Mouse (Mus musculus): Measurements from ENCODE around the gene Epb41l1.

DNA sequence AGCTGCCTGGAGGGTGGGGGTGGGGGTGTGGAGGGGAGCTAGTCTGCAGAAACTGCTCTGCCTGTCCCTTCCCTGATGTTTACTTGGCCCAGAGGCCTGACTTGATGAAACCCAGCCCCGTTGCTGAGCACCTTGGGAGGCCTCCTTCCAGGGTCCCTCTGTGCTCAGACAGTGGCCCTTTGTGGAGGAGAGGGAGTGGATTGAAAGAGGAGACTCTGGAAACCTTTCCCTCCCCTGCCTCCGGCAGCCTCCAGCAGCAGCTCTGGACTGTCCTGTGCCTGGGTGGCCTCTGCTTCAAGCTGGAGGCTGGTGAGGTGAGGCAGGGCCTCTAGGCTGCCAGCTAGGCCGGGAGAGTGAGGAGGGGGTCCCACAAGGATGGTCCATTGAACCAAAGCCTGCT lies 13.7 kb upstream of the Epb41l1 start:
- TF ChIP-seq POLR2A (IDR thresholded peaks at IDR 0.05; ENCODE audit: insufficient read depth, low read depth, low read length), result no peak
- TF ChIP-seq EP300 (IDR thresholded peaks at IDR 0.05; ENCODE audit: insufficient read depth, low read depth, low read length), result no peak
- no peak for TF ChIP-seq CTCF (IDR thresholded peaks at IDR 0.05)

Data from heart, adult 2 months (tissue).